Mouse (Mus musculus) common myeloid progenitor, adult 5-6 weeks (primary cell): ENCODE measurements around the gene Nt5c3b. TPM values are rescaled to one million over a fixed set of nuclear protein-coding genes. Genes with fewer than 3 reads are reported as not detected.

Experiments
- ATAC-seq: replicated peaks from 2 replicates; pipeline ENCODE4 v1.8.0; 2016; ENCODE audit warnings: low read depth, mild to moderate bottlenecking, moderate TSS enrichment, inconsistent platforms; ENCODE audit not compliant: poor library complexity, severe bottlenecking
- total RNA-seq: library from RNA; stranded (forward); fragments of 200-1000, 187-1606 nt; gene quantifications from 2 replicates; pipeline ENCODE4 v1.2.3, GENCODE M21; 2017

Gene Nt5c3b
- total RNA-seq, 1 experiment from 2014 or later = 47.7 TPM

GRCm38 (mm10) chr11:100402682-100403081, 38.9 kb downstream of the Nt5c3b start:
- ATAC-seq = no peak

- ATAC-seq = no peak
Observed at GRCm38 (mm10) chr11:100402240-100402639, 39.4 kb downstream of the Nt5c3b start.

DNA sequence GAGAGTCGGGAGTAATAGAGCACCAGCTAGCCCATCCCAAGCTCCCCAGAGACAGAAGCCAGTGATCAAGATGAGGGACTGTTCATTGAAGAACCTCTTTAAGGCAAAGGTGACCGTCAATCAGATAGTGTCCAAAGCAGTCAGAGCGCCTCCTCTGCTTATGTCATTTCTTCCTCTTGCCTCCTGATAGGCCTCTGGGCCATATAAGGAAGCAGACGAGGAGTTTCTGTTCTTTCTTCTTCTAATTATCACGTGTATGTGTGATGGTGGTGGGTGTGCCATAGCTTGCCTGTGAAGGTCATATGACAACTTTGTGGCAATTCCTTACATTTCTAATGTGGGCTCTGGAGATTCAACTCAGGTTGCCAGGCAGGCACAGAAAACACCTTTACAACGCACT, 40.8 kb downstream of the Nt5c3b start:
- ATAC-seq = no peak

DNA sequence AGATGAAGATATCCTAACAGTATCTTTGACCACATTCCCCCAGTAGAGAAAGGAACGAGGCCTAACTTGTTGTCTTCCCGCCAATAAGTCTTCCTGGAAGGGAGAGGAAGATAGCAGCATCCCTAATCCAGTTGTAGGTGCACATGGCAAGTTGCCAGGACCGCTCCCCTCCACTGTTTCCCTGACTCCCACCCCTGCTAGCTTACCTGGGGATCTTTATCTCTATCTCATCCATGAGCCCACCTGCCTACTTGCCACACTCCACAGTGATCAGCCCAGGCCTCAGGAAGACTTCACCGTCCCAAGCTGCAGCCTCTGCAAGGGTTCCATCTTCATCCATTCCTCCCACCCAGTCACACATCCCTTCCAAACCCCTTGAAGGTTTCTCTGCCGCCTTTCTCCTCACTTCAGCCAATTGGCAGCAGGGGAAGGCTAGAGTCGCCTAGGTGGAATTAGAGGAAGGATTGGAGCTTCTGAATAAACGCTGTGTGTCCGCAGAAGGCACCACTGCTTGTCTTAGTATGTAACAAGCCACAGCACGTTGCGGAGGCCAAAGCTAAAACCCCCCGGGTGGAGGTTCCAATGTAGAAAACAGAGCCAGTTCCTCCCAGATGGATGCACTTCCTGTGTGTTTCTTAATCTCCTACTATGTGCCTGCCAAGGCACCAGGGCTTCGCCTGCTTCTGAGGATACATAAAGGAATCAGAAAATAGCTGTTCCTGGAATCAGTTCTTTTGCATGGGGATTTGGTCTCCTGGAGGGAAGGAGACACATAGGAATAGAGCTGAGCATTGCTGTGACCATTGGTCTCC, 41.7 kb downstream of the Nt5c3b start:
- ATAC-seq = no peak

DNA sequence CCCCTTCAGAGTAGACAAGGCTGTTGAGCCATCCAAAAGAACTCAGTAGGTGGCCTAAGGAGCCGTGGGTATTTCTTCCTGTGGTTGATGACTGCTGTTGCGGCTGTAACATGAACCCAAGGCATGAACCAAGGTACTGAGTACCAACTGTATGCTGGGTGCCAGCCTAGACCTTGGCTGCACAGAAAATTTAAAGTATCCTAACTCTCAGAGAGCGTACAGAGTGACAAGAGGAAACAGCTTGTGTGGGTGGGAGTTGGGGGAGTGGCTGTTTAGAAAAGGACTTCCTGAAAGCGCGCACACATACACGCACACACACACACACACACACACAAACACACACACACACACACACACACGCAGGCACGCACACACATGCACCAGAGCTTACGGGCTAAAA, 42.3 kb downstream of the Nt5c3b start:
- ATAC-seq = 0 out of 2 replicates have a peak, but pooled peaks have one; percentile 12

- ATAC-seq = no peak
Observed at GRCm38 (mm10) chr11:100398517-100398916, 43.1 kb downstream of the Nt5c3b start.

DNA sequence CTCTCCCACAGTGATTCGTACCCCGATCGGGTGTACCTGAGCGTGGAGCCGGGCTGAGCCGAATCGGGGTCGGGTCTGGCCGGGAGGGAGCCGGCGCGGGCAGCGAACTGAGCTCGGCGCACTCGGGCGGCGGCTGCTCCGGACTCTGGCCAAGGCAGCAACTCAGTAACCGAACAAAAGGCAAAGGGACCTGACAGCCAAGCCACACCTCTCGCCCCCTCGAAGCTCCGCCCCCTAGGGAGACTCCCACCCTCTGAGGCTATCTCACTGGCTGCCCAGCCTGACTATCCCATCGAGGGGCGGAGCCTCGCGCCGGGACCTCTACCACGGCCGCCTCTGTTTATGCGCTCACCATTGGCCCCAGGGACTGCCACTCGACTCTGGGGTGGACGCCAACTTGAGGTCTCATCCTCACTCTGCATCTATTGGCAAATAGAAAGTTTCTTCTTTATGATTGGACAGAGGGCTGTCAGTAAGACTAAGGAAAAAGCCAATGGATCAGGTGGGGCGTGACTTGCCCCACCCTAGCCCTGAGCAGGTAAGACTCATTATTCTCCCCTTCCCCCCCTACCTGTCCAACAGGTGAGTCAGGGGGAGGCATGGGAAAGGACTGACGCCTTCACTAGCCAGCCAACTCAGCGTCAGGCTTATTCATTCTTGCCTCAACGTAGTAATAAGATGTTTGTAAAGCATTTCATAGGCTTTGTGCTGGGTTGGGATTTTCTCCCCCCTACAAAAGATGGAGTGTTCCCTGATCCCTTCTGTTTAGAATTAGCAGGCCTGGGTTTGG, 43.8 kb downstream of the Nt5c3b start, which contains the start of gene Jup:
TSS of gene Jup (minus strand) at position 164 of the 790 bp plus-strand sequence.
- ATAC-seq = peak; percentile 91

- 0 out of 2 replicates have a peak, but pooled peaks have one; percentile 8 for ATAC-seq
Observed at GRCm38 (mm10) chr11:100396886-100397599, 44.6 kb downstream of the Nt5c3b start.

- ATAC-seq = no peak
Observed at GRCm38 (mm10) chr11:100395861-100396631, 45.6 kb downstream of the Nt5c3b start.

GRCm38 (mm10) chr11:100395200-100395599, 46.4 kb downstream of the Nt5c3b start:
- ATAC-seq = no peak

DNA sequence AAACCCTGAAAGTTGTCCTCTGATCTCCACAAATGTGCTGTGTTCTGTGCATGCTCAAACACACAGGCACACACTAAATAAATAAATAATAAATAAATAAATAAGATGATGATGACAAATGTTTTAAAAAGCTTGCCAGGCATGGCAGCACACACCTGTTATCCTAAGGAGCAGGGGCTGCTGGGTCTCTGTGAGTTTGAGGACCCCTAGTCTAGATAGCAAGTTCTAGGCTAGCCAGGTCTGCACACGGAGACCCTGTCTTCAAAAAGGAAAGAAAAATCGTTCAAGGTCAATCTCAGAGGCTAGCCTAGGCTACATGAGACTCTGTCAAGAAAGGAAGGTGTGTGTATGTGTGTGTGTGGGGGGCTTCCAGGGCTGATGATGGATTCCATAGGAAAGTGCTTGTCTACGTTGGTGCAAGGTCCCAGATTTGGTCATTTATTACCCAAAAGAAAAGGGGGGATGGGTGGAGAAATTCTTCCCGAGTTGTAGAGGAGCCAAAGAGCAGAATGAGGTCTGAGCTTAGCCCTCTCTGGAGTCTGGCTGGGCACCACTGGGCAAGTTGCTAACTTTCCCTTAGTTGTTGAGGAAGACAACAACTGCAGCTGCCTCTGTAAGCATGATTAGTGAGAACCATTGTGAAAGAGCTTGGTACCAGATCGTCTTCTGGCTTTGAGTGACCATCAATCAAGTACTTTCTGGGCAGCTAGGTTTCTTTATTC, 47.1 kb downstream of the Nt5c3b start:
- no peak for ATAC-seq

DNA sequence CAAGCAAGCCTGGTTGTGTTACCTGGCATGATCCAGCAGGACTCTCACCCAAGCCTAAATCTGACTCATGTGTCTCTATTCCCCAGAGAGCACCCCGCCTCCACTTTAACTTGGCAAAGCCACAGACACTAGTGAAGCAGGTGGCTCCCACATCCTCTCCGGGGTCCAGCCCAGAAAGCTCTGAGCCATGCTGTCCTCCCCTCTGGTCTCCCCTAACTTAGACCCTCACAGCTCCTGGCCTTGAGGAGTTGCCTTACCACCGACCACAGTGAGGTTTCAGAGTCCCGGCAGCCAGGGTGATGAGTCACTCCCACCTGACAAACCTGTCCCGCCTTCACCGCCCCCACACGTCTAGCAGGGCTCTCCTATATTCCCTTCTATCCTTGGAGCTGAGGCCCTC, 47.9 kb downstream of the Nt5c3b start:
- ATAC-seq = no peak

DNA sequence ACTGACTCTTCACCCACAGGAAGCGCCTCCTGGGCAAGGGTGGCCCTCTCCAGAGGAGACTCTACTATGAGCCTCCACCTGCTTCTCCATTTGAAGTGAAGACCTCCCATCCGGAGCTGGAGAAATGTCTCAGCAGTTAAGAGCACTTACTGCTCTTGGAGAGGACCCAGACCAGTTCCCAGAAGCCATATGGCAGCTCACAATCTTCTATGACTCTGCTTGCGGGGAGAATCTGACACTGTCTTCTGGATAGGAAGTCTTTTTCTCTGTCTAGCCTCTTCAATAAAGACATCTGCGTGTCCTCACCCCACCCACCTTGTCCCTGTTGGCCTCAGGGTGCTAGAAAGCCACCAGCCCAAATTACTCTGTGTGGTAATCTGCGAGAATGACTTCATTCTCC, 48.6 kb downstream of the Nt5c3b start:
- ATAC-seq = no peak

- no peak for ATAC-seq
Observed at GRCm38 (mm10) chr11:100391884-100392345, 49.7 kb downstream of the Nt5c3b start.

DNA sequence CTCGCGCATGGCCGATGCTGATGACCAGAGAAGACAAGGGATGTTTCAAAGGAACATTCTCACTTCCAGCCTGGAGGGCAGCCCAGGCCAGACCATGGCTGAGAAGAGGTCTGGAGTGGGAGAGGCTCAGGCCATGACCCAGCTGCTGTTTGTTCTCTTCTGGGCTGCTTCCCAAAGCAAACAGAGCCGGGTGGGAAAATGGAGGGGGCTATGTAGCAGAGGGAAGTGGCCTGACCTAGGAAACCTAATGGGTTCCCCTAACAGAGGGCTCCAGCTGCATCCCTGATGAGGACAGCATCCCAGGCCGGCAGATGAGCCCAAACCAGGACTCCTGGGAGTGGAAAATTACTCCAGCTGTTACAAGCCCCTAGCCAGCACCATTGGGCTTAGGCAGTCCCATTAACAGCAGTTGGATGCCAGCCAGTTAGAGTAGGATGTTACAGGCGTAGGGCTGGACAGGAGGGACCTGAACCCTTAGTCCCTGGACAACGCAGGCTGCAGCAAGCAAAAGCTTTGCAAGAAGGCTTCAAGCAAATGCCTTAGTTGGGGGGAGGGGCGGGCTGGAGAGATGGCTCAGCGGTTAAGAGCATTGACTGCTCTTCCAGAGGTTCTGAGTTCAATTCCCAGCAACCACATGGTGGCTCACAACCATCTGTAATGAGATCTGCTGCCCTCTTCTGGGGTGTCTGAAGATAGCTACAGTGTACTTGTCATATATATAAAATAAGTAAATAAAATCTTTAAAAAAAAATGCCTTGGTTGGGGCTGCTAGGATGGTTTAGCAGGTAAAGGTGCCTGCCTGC, 50.3 kb downstream of the Nt5c3b start:
- ATAC-seq = no peak

DNA sequence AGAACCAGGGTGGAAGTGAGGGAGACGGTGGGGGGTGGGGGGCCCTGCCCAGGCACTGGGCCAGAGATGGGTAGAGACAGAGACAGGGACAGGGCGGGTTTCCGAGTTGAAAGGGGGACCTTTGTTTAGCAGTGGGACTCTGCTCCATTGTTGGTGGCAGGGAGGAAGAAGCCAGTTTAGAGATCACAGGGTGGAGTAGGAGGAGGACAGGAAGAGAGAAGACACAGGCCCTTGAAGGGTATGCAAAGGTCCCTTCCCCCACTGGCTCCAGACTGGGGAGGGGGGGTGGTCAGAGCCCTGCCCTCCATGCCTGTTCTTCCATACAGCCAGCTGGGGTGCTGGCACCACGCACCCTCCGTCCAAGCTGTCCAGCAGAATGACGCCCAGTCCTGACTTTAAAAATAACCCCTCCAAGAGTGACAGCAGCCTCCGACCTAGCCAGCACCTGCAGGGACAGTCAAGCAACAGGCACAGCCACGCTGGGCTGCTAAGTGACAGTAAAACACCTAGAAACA, 51.6 kb downstream of the Nt5c3b start:
- no peak for ATAC-seq

GRCm38 (mm10) chr11:100388588-100388987, 53.0 kb downstream of the Nt5c3b start:
- no peak for ATAC-seq
